Mouse (Mus musculus) thymus, adult 2 months (tissue): Measurements from ENCODE around the gene Racgap1. TPM values are rescaled to one million over a fixed set of nuclear protein-coding genes. Genes with fewer than 3 reads are reported as not detected.

Experiments used
- DNase-seq: peaks from one replicate; pipeline ENCODE4 v3.0.0; 2021
- H3K27ac ChIP-seq: fragments of 200-500 bp; 2 replicates; pipeline ENCODE4 v1.5.1; 2012; ENCODE audit warnings: low read length, control low read depth; ENCODE audit not compliant: control insufficient read depth, insufficient read depth
- H3K27me3 ChIP-seq: fragments of 200-500 bp; 2 replicates; pipeline ENCODE4 v1.6.1; 2012; ENCODE audit warnings: mild to moderate bottlenecking, low read length, moderate library complexity, mixed read lengths; ENCODE audit not compliant: control insufficient read depth, insufficient read depth
- H3K36me3 ChIP-seq: fragments of 200-500 bp; 2 replicates; pipeline ENCODE4 v1.6.1; 2012; ENCODE audit warnings: mild to moderate bottlenecking, low read length, moderate library complexity; ENCODE audit not compliant: control insufficient read depth, insufficient read depth
- H3K4me1 ChIP-seq: fragments of 200-500 bp; replicated peaks from 2 replicates; pipeline ENCODE4 v1.6.1; 2012; ENCODE audit warnings: low read length; ENCODE audit not compliant: control insufficient read depth, insufficient read depth
- H3K4me3 ChIP-seq: fragments of 200-500 bp; 2 replicates; pipeline ENCODE4 v1.5.1; 2012; ENCODE audit warnings: mild to moderate bottlenecking, low read length, control low read depth, moderate library complexity; ENCODE audit not compliant: control insufficient read depth, insufficient read depth
- CTCF ChIP-seq: fragments of 200-500 bp; IDR thresholded peaks from 2 replicates; pipeline ENCODE4 v1.5.1; 2012; ENCODE audit warnings: mild to moderate bottlenecking, control low read depth, low read length, moderate library complexity, borderline replicate concordance; ENCODE audit not compliant: control insufficient read depth, poor library complexity, insufficient read depth; ENCODE audit errors: extremely low read depth
- POLR2A ChIP-seq: fragments of 200-500 bp; IDR thresholded peaks from 2 replicates; pipeline ENCODE4 v1.6.1; 2012; ENCODE audit warnings: mild to moderate bottlenecking, low read length, control low read depth, moderate library complexity; ENCODE audit not compliant: control insufficient read depth, poor library complexity, insufficient read depth; ENCODE audit errors: extremely low read depth
- WGBS: fragments of 180-500 bp; shearing (Covaris S2); methylation state at CpG from one replicate; pipeline ENCODE4 v1.1.7; 2018; 5-methylcytosine and 5-hydroxymethylcytosine counted together
- polyA plus RNA-seq: library from polyadenylated mRNA; depleted of rRNA; stranded (reverse); fragments of >200 nt; gene quantifications from 2 replicates; pipeline ENCODE4 v1.2.3, GENCODE M21; 2012

Gene Racgap1
- polyA plus RNA-seq, 1 experiment, result 80.2 TPM

DNA sequence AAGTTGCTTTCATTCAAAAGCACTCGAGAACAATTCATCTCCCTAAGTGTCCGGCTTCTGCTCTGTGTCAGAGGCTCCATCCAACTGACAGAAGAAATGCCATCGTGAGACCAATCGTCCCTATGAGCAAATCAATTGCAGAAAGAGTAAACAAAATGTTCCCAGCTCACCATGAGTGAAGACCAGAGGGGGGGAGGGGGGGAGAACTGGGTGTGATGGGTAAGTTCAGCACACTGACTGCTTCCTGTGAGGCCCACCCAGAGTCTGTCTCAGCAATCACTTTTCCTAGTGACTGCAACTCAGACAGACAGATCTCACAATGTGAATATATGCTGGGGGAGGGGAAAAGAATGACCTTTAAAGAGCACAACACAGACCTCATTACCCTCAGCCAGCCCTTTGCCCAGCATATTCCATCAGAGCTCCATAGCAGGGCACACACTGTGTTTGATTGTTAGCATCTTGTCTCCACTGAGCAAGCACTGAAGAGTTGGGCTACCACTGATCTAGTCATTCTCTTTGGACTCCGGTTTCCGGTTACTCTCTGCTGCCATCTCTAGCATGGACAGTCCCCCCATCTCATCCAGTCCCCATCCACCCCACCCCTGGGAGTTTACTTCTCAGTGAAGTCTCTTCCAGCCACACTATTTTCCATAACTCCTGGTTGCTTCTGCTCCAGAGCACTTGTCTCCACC lies 2.2 kb downstream of the Racgap1 start:
- Histone ChIP-seq H3K36me3 (no peaks in the 10 kb centered on the region), H3K4me1 (peaks cover 20% of the 10 kb centered on the region), H3K27ac (no peak overlapping the region), H3K4me3 (no peak overlapping the region), H3K27me3 (no peaks in the 10 kb centered on the region)
- TF ChIP-seq POLR2A, result no peak
- 78% methylated on average over 6 of the region's 6 CpGs for WGBS
- DNase-seq, result no peak

DNA sequence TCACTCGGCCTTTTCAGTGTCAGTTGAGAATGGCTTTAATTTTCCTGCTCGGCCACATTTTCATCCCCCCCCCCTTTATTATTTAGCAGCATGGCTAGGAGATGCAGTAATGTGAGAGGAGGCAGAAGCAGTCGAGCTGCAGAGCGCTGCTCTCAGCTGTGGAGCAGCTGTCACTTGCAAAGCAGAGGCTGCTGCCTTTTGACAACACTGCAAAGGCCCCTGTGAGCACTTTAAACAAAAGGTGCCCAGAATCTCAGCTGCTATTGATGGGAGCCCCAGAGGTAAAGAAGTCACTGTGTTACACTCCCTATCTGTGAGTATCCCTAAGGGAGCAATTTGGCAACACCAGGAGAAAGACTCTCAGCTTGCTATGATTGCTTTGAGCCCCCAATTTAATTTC lies 3.1 kb downstream of the Racgap1 start:
- TF ChIP-seq POLR2A, result no peak
- peaks cover 20% of the 10 kb centered on the region for H3K4me1 ChIP-seq

DNA sequence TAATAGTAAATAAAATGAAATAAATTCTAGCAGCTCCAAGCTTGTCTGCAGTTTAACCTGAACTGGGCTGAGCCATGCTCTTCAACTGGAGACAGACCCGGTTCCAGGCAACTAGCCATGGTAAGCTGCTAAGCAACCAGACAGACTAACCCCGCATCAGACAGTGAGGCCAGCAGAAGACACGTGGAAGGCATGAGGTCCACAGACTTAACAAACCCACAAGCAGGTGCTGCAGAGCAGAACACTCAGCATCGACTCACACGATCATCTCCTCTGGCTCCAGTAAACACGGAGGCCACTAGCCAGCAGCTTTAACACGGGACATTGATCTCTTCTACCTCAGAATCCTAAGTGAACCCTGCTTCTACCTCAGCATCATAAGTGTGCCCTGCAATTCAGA lies 6.7 kb downstream of the Racgap1 start:
- H3K4me3 ChIP-seq, result no peak overlapping the region
- no peak for TF ChIP-seq POLR2A
- no peak for TF ChIP-seq CTCF
- 58% methylated on average over 7 of the region's 7 CpGs for WGBS
- H3K4me1 ChIP-seq, result peaks cover 16% of the 10 kb centered on the region
- no peak for DNase-seq
- H3K36me3 ChIP-seq, result peaks cover 3% of the 10 kb centered on the region
- H3K27ac ChIP-seq, result no peak overlapping the region
- no peaks in the 10 kb centered on the region for H3K27me3 ChIP-seq

More for the DNA sequence above, 3.1 kb downstream of the Racgap1 start:
- DNase-seq, result no peak
- Histone ChIP-seq H3K27me3 (no peaks in the 10 kb centered on the region), H3K4me3 (no peak overlapping the region), H3K36me3 (no peaks in the 10 kb centered on the region), H3K27ac (no peak overlapping the region)
- 81% methylated on average over 4 of the region's 4 CpGs for WGBS

DNA sequence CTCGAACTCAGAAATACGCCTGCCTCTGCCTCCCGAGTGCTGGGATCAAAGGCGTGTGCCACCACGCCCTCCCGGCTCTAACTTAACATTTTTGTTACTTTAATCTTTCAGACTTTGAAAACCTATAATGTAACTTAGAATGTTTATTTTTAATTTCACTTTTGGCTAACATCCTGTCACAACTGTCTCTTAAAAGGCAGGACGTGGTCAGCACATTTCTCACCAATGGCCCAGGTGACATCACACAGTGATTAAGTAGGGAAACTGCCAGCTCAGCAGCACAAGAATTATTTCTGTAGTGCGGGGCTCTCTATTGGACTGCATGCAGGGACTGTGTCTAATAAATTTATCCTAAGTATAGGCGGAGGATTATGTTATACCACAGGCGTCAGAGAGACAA lies 7.6 kb downstream of the Racgap1 start:
- WGBS, result 72% methylated on average over 10 of the region's 10 CpGs
- H3K36me3 ChIP-seq, result peaks cover 12% of the 10 kb centered on the region
- no peak overlapping the region for H3K27ac ChIP-seq
- H3K27me3 ChIP-seq, result no peaks in the 10 kb centered on the region
- TF ChIP-seq CTCF (no peak), POLR2A (no peak)
- H3K4me1 ChIP-seq, result peaks cover 13% of the 10 kb centered on the region; the same call in 1 of the 2 replicates
- DNase-seq, result no peak
- no peak overlapping the region for H3K4me3 ChIP-seq

DNA sequence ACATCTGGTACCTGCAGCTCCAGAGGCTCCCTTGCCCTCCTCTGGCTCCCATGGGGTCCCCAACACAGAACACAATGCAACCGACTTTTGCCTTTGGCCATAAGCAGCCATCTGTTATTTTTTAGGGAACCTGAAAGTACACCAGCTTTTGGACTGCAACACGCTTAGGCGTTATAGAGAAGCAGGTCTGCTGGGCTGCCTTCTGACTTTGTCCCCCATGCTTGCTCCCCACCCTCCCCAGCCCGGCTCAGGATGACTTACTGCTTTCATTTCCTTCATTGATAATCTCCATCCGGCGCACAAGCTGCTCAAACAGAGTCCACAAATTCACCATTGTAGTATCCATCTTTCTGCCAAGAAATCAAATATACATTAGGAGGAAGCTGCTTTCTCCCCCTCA lies 8.8 kb downstream of the Racgap1 start:
- Histone ChIP-seq H3K4me3 (no peak overlapping the region), H3K27ac (no peak overlapping the region), H3K27me3 (no peaks in the 10 kb centered on the region), H3K4me1 (peaks cover 13% of the 10 kb centered on the region; the same call in 1 of the 2 replicates), H3K36me3 (peaks cover 22% of the 10 kb centered on the region)
- 96% methylated on average over 6 of the region's 6 CpGs for WGBS
- no peak for DNase-seq
- no peak for TF ChIP-seq CTCF
- TF ChIP-seq POLR2A, result no peak

DNA sequence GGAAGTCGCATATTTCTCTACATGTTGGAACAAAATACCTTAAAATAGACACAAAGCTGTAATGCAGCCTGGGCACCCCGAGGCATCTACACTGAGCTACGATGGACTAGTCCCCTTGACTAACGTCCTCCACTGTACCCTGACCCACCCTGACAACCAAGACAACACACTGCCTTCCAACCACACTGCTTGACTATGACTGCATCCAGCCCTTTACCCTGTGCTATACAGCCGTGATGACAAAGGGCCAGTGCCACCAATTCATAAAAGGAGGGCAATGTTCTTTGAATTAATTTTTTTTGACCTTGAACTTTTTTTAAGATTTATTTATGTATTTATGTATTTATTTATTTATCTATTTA lies 13.4 kb downstream of the Racgap1 start:
- no peak overlapping the region for H3K4me3 ChIP-seq
- H3K27ac ChIP-seq, result no peak overlapping the region
- no peak for DNase-seq
- TF ChIP-seq CTCF (no peak), POLR2A (no peak)
- no peaks in the 10 kb centered on the region for H3K4me1 ChIP-seq
- H3K27me3 ChIP-seq, result no peaks in the 10 kb centered on the region
- 96% methylated on average over 5 of the region's 5 CpGs for WGBS
- H3K36me3 ChIP-seq, result peaks cover 61% of the 10 kb centered on the region
